Mouse (Mus musculus) liver, postnatal 0 days (tissue): ENCODE data around the gene Tstd1.

Experiments
- CTCF ChIP-seq: sonication (generic); IDR thresholded peaks from 2 replicates; pipeline ENCODE4 v1.5.1; 2016; ENCODE audit warnings: antibody characterized with exemption, low read depth
- EP300 ChIP-seq: IDR thresholded peaks from 2 replicates; pipeline ENCODE4 v1.6.1; 2016; ENCODE audit warnings: antibody characterized with exemption, low read depth, mild to moderate bottlenecking

DNA sequence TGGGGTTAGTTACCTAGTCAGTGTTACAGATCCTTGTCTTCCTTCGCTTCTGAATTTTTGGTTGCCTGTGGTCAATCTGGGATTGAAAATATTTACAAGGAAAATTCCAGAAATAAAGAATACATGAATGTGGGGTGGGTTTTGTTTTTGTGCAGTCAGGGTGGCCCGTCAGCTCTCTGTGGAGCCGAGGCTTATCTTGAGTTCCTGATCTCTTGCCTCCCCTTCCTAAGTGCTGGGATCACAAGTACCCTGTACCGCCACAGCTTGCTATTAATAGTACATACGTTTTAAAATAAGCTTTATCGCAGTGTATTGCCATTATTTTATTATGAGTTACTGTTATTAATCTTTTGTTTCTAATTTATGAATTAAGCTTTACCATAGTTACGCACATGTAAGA is 28.2 kb downstream of the Tstd1 start:
- TF ChIP-seq EP300 (no peak), CTCF (no peak)
